Mouse (Mus musculus): ENCODE data around the gene Spred2. TPM values are rescaled to one million over a fixed set of nuclear protein-coding genes. Genes with fewer than 3 reads are reported as not detected.

The Spred2 gene
- polyA plus RNA-seq, 1 experiment from 2014 or later, result 7.4 TPM

GRCm38 (mm10) chr11:19961088-19961487 lies 36.9 kb downstream of the Spred2 start:
- H3K4me3 ChIP-seq (replicated peaks), result no peak overlapping the region
- H3K4me1 ChIP-seq, result peaks cover 33% of the 10 kb centered on the region
- H3K36me3 ChIP-seq, result no peaks in the 10 kb centered on the region
- H3K27me3 ChIP-seq (replicated peaks), result no peaks in the 10 kb centered on the region
- no peak overlapping the region for H3K27ac ChIP-seq
- no peak overlapping the region for H3K4me2 ChIP-seq
- H3K9ac ChIP-seq, result no peak overlapping the region
- WGBS, result 86% methylated on average over 6 of the region's 6 CpGs
- H3K9me3 ChIP-seq, result no peaks in the 10 kb centered on the region
- ATAC-seq (ENCODE audit: insufficient read depth, low FRiP score, low read depth), result no peak

GRCm38 (mm10) chr11:19961766-19962365 lies 37.7 kb downstream of the Spred2 start:
- Histone ChIP-seq H3K9me3 (no peaks in the 10 kb centered on the region), H3K9ac (no peak overlapping the region), H3K4me2 (no peak overlapping the region), H3K4me3 (replicated peaks) (no peak overlapping the region), H3K4me1 (peaks cover 38% of the 10 kb centered on the region), H3K27ac (no peak overlapping the region), H3K36me3 (no peaks in the 10 kb centered on the region), H3K27me3 (replicated peaks) (no peaks in the 10 kb centered on the region)
- 63% methylated on average over 12 of the region's 12 CpGs for WGBS
- ATAC-seq (ENCODE audit: insufficient read depth, low FRiP score, low read depth), result no peak

- Histone ChIP-seq H3K9me3 (no peaks in the 10 kb centered on the region), H3K36me3 (no peaks in the 10 kb centered on the region), H3K4me1 (peaks cover 38% of the 10 kb centered on the region), H3K9ac (no peak overlapping the region), H3K27ac (peak overlapping the region; percentile 77; the same call in 1 of the 2 replicates), H3K27me3 (replicated peaks) (no peaks in the 10 kb centered on the region), H3K4me2 (no peak overlapping the region), H3K4me3 (replicated peaks) (no peak overlapping the region)
- peak; percentile 40; the same call in 1 of the 2 replicates for ATAC-seq (ENCODE audit: insufficient read depth, low FRiP score, low read depth)
- 21% methylated on average over 5 of the region's 5 CpGs for WGBS
Observed at GRCm38 (mm10) chr11:19962796-19963195, 38.6 kb downstream of the Spred2 start.

- Histone ChIP-seq H3K27ac (peak overlapping the region; percentile 77), H3K9ac (no peak overlapping the region), H3K36me3 (no peaks in the 10 kb centered on the region), H3K4me3 (replicated peaks) (no peak overlapping the region), H3K4me1 (peaks cover 38% of the 10 kb centered on the region), H3K4me2 (no peak overlapping the region), H3K27me3 (replicated peaks) (no peaks in the 10 kb centered on the region), H3K9me3 (no peaks in the 10 kb centered on the region)
- WGBS, result 26% methylated on average over 12 of the region's 12 CpGs
- no peak for ATAC-seq (ENCODE audit: insufficient read depth, low FRiP score, low read depth)
Observed at GRCm38 (mm10) chr11:19963717-19964141, 39.6 kb downstream of the Spred2 start.

- ATAC-seq (ENCODE audit: insufficient read depth, low FRiP score, low read depth), result no peak
- Histone ChIP-seq H3K4me1 (peaks cover 38% of the 10 kb centered on the region), H3K4me2 (no peak overlapping the region), H3K36me3 (no peaks in the 10 kb centered on the region), H3K9me3 (no peaks in the 10 kb centered on the region), H3K9ac (no peak overlapping the region), H3K27me3 (replicated peaks) (no peaks in the 10 kb centered on the region), H3K4me3 (replicated peaks) (no peak overlapping the region), H3K27ac (peak overlapping the region; percentile 77; the same call in 1 of the 2 replicates)
- 67% methylated on average over 5 of the region's 5 CpGs for WGBS
Observed at GRCm38 (mm10) chr11:19964333-19964732, 40.2 kb downstream of the Spred2 start.

- peak overlapping the region; percentile 77 for H3K27ac ChIP-seq
Observed at GRCm38 (mm10) chr11:19965037-19965611, 40.9 kb downstream of the Spred2 start.

GRCm38 (mm10) chr11:19965664-19966063 lies 41.5 kb downstream of the Spred2 start:
- no peak for ATAC-seq (ENCODE audit: insufficient read depth, low FRiP score, low read depth)

More at GRCm38 (mm10) chr11:19965037-19965611, 40.9 kb downstream of the Spred2 start:
- Histone ChIP-seq H3K4me3 (replicated peaks) (no peak overlapping the region), H3K4me1 (peaks cover 43% of the 10 kb centered on the region), H3K9ac (no peak overlapping the region), H3K9me3 (no peaks in the 10 kb centered on the region), H3K27me3 (replicated peaks) (no peaks in the 10 kb centered on the region), H3K4me2 (no peak overlapping the region), H3K36me3 (no peaks in the 10 kb centered on the region)
- WGBS, result 58% methylated on average over 16 of the region's 16 CpGs
- ATAC-seq (ENCODE audit: insufficient read depth, low FRiP score, low read depth), result peak; percentile 15; the same call in 1 of the 2 replicates

GRCm38 (mm10) chr11:19966294-19966693 lies 42.1 kb downstream of the Spred2 start:
- no peak overlapping the region for H3K4me2 ChIP-seq
- whole genome bisulfite sequencing, result 32% methylated on average over 2 of the region's 2 CpGs
- peaks cover 43% of the 10 kb centered on the region for H3K4me1 ChIP-seq
- H3K9me3 ChIP-seq, result no peaks in the 10 kb centered on the region
- peak overlapping the region; percentile 77 for H3K27ac ChIP-seq
- ATAC-seq (ENCODE audit: insufficient read depth, low FRiP score, low read depth), result peak; percentile 29; the same call in 1 of the 2 replicates
- H3K4me3 ChIP-seq (replicated peaks), result no peak overlapping the region
- no peaks in the 10 kb centered on the region for H3K36me3 ChIP-seq
- no peak overlapping the region for H3K9ac ChIP-seq
- no peaks in the 10 kb centered on the region for H3K27me3 ChIP-seq (replicated peaks)

More at GRCm38 (mm10) chr11:19965664-19966063, 41.5 kb downstream of the Spred2 start:
- Histone ChIP-seq H3K36me3 (no peaks in the 10 kb centered on the region), H3K4me2 (no peak overlapping the region), H3K4me1 (peaks cover 43% of the 10 kb centered on the region), H3K4me3 (replicated peaks) (no peak overlapping the region), H3K9ac (no peak overlapping the region), H3K27ac (peak overlapping the region; percentile 77), H3K27me3 (replicated peaks) (no peaks in the 10 kb centered on the region), H3K9me3 (no peaks in the 10 kb centered on the region)
- 72% methylated on average over 4 of the region's 4 CpGs for WGBS

- 18% methylated on average over 5 of the region's 5 CpGs for WGBS
Observed at GRCm38 (mm10) chr11:19969584-19969983, 45.4 kb downstream of the Spred2 start.

GRCm38 (mm10) chr11:19971954-19972750 lies 48.0 kb downstream of the Spred2 start:
- 86% methylated on average over 4 of the region's 4 CpGs for WGBS
- H3K4me2 ChIP-seq, result no peak overlapping the region
- no peaks in the 10 kb centered on the region for H3K36me3 ChIP-seq
- no peak overlapping the region for H3K4me3 ChIP-seq (replicated peaks)
- H3K27me3 ChIP-seq (replicated peaks), result no peaks in the 10 kb centered on the region
- H3K27ac ChIP-seq, result no peak overlapping the region; the same call in 1 of the 2 replicates
- ATAC-seq (ENCODE audit: insufficient read depth, low FRiP score, low read depth), result 0 out of 2 replicates have a peak, but pooled peaks have one; percentile 21
- no peaks in the 10 kb centered on the region for H3K9me3 ChIP-seq
- peaks cover 17% of the 10 kb centered on the region for H3K4me1 ChIP-seq
- H3K9ac ChIP-seq, result no peak overlapping the region

More at GRCm38 (mm10) chr11:19969584-19969983, 45.4 kb downstream of the Spred2 start:
- no peak overlapping the region for H3K9ac ChIP-seq
- H3K9me3 ChIP-seq, result no peaks in the 10 kb centered on the region
- no peak overlapping the region for H3K4me3 ChIP-seq (replicated peaks)
- no peak overlapping the region for H3K4me2 ChIP-seq
- H3K4me1 ChIP-seq, result peaks cover 35% of the 10 kb centered on the region
- no peak overlapping the region for H3K27ac ChIP-seq
- H3K27me3 ChIP-seq (replicated peaks), result no peaks in the 10 kb centered on the region
- ATAC-seq (ENCODE audit: insufficient read depth, low FRiP score, low read depth), result no peak
- H3K36me3 ChIP-seq, result no peaks in the 10 kb centered on the region

- Histone ChIP-seq H3K4me1 (peaks cover 20% of the 10 kb centered on the region), H3K27me3 (replicated peaks) (no peaks in the 10 kb centered on the region), H3K4me3 (replicated peaks) (no peak overlapping the region), H3K36me3 (no peaks in the 10 kb centered on the region), H3K9ac (no peak overlapping the region), H3K4me2 (no peak overlapping the region), H3K27ac (no peak overlapping the region), H3K9me3 (no peaks in the 10 kb centered on the region)
- no peak for ATAC-seq (ENCODE audit: insufficient read depth, low FRiP score, low read depth)
- WGBS, result 47% methylated on average over 7 of the region's 7 CpGs
Observed at GRCm38 (mm10) chr11:19973032-19973790, 49.0 kb downstream of the Spred2 start.
